Mouse (Mus musculus): ENCODE measurements around the gene Gsg1l2.

Gsg1l2 gene

GRCm38 (mm10) chr11:67820221-67820620 lies 45.8 kb downstream of the Gsg1l2 start:
- peak; percentile 36 for DNase-seq (ENCODE audit: low spot score)

GRCm38 (mm10) chr11:67821560-67821959 lies 47.2 kb downstream of the Gsg1l2 start:
- DNase-seq (ENCODE audit: low spot score), result no peak

- no peak for DNase-seq (ENCODE audit: low spot score)
Observed at GRCm38 (mm10) chr11:67828360-67829059, 54.1 kb downstream of the Gsg1l2 start.

- no peak for DNase-seq (ENCODE audit: low spot score)
Observed at GRCm38 (mm10) chr11:67829530-67829929, 55.1 kb downstream of the Gsg1l2 start.

- no peak for DNase-seq (ENCODE audit: low spot score)
Observed at GRCm38 (mm10) chr11:67831820-67832219, 57.4 kb downstream of the Gsg1l2 start.

- DNase-seq (ENCODE audit: low spot score), result no peak
Observed at GRCm38 (mm10) chr11:67835408-67836078, 61.1 kb downstream of the Gsg1l2 start.
